Mouse (Mus musculus): Measurements from ENCODE around the gene Htr7. TPM values are rescaled to one million over a fixed set of nuclear protein-coding genes. Genes with fewer than 3 reads are reported as not detected.
A peak's percentile ranks its signal among the peaks of the same experiment; 100 is the strongest.

Gene Htr7
- polyA plus RNA-seq (2014; fragmentation: Nextera tagmentation; extraction: Ambion mirVana) = not detected in 2 replicates

DNA sequence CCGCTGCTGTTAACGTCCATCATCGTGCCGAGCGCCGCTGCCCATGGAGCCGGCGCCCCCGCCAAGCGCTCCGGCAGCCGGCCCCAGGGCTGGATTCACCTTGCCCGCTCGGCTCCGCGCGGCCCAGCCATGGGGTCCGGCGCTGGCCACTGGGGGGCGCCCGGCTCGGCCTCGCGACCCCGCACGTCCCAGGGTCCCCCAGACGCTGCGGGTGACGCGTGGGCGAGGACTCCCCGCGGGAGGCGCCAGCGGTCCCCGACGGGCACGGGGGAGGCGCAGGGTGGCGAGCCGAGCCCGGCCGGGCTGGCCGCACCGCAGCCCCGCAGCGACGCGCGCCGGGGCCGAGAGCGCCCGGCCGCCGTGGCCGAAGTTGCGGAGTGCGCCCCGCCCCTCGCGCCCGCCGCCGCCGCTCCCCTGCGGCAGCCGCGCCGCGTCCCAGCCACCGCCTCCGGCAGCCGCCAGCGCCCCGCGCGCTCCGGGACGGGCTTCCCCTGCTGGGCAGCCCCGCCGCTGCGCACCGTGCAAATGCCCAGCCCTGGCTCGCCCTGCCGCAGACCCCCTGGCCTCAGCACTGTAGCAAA, at the start of gene Htr7:
Gene Htr7 (minus strand): TSS at position 277 of the 581 bp plus-strand sequence.
- Histone ChIP-seq H3K9me3 (ENCODE audit: control insufficient read depth, low read length) (no peaks in the 10 kb centered on the region), H3K27ac (ENCODE audit: low read depth, low read length) (no peak within 1 kb of the TSS), H3K9ac (ENCODE audit: low read depth, low read length) (no peak within 1 kb of the TSS), H3K36me3 (ENCODE audit: control insufficient read depth, insufficient read depth, low read length) (no peaks in the 10 kb centered on the region), H3K4me1 (replicated peaks; ENCODE audit: control insufficient read depth, insufficient read depth, low read length) (no peaks in the 10 kb centered on the region; the same call in 1 of the 2 replicates), H3K4me2 (peak within 1 kb of the TSS; percentile 79), H3K4me3 (ENCODE audit: low read depth, low read length) (peak within 1 kb of the TSS; percentile 58), H3K27me3 (replicated peaks; ENCODE audit: control insufficient read depth, insufficient read depth, low read length) (peaks cover 48% of the 10 kb centered on the region)
- ATAC-seq (replicated peaks; ENCODE audit: low FRiP score) (peak; percentile 68), DNase-seq (ENCODE audit: low spot score) (peak; percentile 48)
- under 1% methylated on average over 74 of the region's 86 CpGs for WGBS

- DNase-seq (ENCODE audit: low spot score) = no peak
- Histone ChIP-seq H3K36me3 (ENCODE audit: control insufficient read depth, insufficient read depth, low read length) (peaks cover 5% of the 10 kb centered on the region; the same call in 1 of the 2 replicates), H3K27me3 (replicated peaks; ENCODE audit: control insufficient read depth, insufficient read depth, low read length) (no peaks in the 10 kb centered on the region), H3K4me3 (ENCODE audit: low read depth, low read length) (no peak overlapping the region), H3K27ac (ENCODE audit: low read depth, low read length) (no peak overlapping the region), H3K9ac (ENCODE audit: low read depth, low read length) (no peak overlapping the region), H3K9me3 (ENCODE audit: control insufficient read depth, low read length) (no peaks in the 10 kb centered on the region), H3K4me1 (replicated peaks; ENCODE audit: control insufficient read depth, insufficient read depth, low read length) (no peaks in the 10 kb centered on the region), H3K4me2 (no peak overlapping the region)
- WGBS = 62% methylated on average over 5 of the region's 5 CpGs
- ATAC-seq (replicated peaks; ENCODE audit: low FRiP score) = no peak
Observed at GRCm38 (mm10) chr19:36103909-36104308, 46.6 kb upstream of the Htr7 start.

DNA sequence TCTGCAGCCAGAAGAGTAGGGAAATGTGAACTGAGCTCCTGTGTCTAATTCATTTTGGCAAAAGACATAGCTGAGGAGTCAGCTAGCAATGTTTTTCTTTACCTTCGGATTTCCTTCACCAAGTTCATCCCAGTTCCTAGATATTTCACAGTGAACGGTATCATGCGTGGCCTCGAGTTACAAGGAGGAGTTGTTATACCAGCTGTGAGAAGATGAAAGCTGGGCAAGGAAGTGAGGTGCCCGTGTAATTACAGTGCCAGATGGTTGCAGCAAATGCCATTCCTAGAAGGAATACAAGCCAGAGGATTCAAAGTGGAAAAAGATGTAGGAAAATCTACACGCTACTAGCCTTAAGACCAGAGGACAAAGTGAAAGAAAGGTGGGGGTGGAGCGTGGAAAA, 41.6 kb upstream of the Htr7 start:
- H3K4me3 ChIP-seq (ENCODE audit: low read depth, low read length) = no peak overlapping the region
- ATAC-seq (replicated peaks; ENCODE audit: low FRiP score) (no peak), DNase-seq (ENCODE audit: low spot score) (no peak)
- H3K27ac ChIP-seq (ENCODE audit: low read depth, low read length) = no peak overlapping the region
- H3K36me3 ChIP-seq (ENCODE audit: control insufficient read depth, insufficient read depth, low read length) = peaks cover 12% of the 10 kb centered on the region; the same call in 1 of the 2 replicates
- 89% methylated on average over 7 of the region's 7 CpGs for WGBS
- no peaks in the 10 kb centered on the region for H3K4me1 ChIP-seq (replicated peaks; ENCODE audit: control insufficient read depth, insufficient read depth, low read length)
- no peak overlapping the region for H3K4me2 ChIP-seq
- no peaks in the 10 kb centered on the region for H3K9me3 ChIP-seq (ENCODE audit: control insufficient read depth, low read length)
- no peaks in the 10 kb centered on the region for H3K27me3 ChIP-seq (replicated peaks; ENCODE audit: control insufficient read depth, insufficient read depth, low read length)
- no peak overlapping the region for H3K9ac ChIP-seq (ENCODE audit: low read depth, low read length)

GRCm38 (mm10) chr19:36098265-36098664, 41.0 kb upstream of the Htr7 start:
- Histone ChIP-seq H3K4me3 (ENCODE audit: low read depth, low read length) (no peak overlapping the region), H3K4me1 (replicated peaks; ENCODE audit: control insufficient read depth, insufficient read depth, low read length) (no peaks in the 10 kb centered on the region), H3K9ac (ENCODE audit: low read depth, low read length) (no peak overlapping the region), H3K9me3 (ENCODE audit: control insufficient read depth, low read length) (no peaks in the 10 kb centered on the region), H3K27ac (ENCODE audit: low read depth, low read length) (no peak overlapping the region), H3K36me3 (ENCODE audit: control insufficient read depth, insufficient read depth, low read length) (peaks cover 12% of the 10 kb centered on the region; the same call in 1 of the 2 replicates), H3K4me2 (no peak overlapping the region), H3K27me3 (replicated peaks; ENCODE audit: control insufficient read depth, insufficient read depth, low read length) (no peaks in the 10 kb centered on the region)
- DNase-seq (ENCODE audit: low spot score) (no peak), ATAC-seq (replicated peaks; ENCODE audit: low FRiP score) (no peak)
- WGBS = 93% methylated on average over 1 of the region's 1 CpGs

GRCm38 (mm10) chr19:36097194-36097593, 39.9 kb upstream of the Htr7 start:
- no peak overlapping the region for H3K27ac ChIP-seq (ENCODE audit: low read depth, low read length)
- no peak overlapping the region for H3K4me2 ChIP-seq

DNA sequence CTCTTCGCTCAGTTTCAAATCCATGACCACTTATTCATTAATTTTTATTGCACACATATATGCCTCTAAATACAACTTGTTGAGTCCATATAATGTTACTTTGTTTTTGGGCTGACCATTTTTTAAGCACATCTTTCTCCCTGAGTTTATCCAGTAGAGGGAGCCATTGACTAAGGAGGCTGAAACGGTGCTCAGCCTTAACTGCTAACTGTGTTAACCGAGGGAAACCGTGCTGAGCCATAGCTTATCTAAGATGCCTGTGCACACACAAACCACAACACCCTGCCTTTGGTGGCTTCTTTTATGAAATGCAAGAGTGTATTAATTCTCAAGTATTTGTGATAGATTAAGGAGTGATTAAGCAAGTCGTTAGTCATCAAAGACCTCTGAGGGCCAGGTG, 33.5 kb upstream of the Htr7 start:
- Histone ChIP-seq H3K27ac (ENCODE audit: low read depth, low read length) (no peak overlapping the region), H3K36me3 (ENCODE audit: control insufficient read depth, insufficient read depth, low read length) (peaks cover 7% of the 10 kb centered on the region; the same call in 1 of the 2 replicates), H3K4me2 (no peak overlapping the region), H3K4me3 (ENCODE audit: low read depth, low read length) (no peak overlapping the region), H3K4me1 (replicated peaks; ENCODE audit: control insufficient read depth, insufficient read depth, low read length) (no peaks in the 10 kb centered on the region), H3K27me3 (replicated peaks; ENCODE audit: control insufficient read depth, insufficient read depth, low read length) (no peaks in the 10 kb centered on the region), H3K9me3 (ENCODE audit: control insufficient read depth, low read length) (no peaks in the 10 kb centered on the region), H3K9ac (ENCODE audit: low read depth, low read length) (no peak overlapping the region)
- ATAC-seq (replicated peaks; ENCODE audit: low FRiP score) (peak; percentile 68; the same call in 1 of the 2 replicates), DNase-seq (ENCODE audit: low spot score) (no peak)
- WGBS = 34% methylated on average over 5 of the region's 5 CpGs

More at GRCm38 (mm10) chr19:36097194-36097593, 39.9 kb upstream of the Htr7 start:
- ATAC-seq (replicated peaks; ENCODE audit: low FRiP score) = no peak
- H3K36me3 ChIP-seq (ENCODE audit: control insufficient read depth, insufficient read depth, low read length) = peaks cover 10% of the 10 kb centered on the region; the same call in 1 of the 2 replicates
- no peak for DNase-seq (ENCODE audit: low spot score)
- WGBS = 79% methylated on average over 3 of the region's 3 CpGs
- no peak overlapping the region for H3K4me3 ChIP-seq (ENCODE audit: low read depth, low read length)
- H3K4me1 ChIP-seq (replicated peaks; ENCODE audit: control insufficient read depth, insufficient read depth, low read length) = no peaks in the 10 kb centered on the region
- H3K27me3 ChIP-seq (replicated peaks; ENCODE audit: control insufficient read depth, insufficient read depth, low read length) = no peaks in the 10 kb centered on the region
- H3K9me3 ChIP-seq (ENCODE audit: control insufficient read depth, low read length) = no peaks in the 10 kb centered on the region
- no peak overlapping the region for H3K9ac ChIP-seq (ENCODE audit: low read depth, low read length)

DNA sequence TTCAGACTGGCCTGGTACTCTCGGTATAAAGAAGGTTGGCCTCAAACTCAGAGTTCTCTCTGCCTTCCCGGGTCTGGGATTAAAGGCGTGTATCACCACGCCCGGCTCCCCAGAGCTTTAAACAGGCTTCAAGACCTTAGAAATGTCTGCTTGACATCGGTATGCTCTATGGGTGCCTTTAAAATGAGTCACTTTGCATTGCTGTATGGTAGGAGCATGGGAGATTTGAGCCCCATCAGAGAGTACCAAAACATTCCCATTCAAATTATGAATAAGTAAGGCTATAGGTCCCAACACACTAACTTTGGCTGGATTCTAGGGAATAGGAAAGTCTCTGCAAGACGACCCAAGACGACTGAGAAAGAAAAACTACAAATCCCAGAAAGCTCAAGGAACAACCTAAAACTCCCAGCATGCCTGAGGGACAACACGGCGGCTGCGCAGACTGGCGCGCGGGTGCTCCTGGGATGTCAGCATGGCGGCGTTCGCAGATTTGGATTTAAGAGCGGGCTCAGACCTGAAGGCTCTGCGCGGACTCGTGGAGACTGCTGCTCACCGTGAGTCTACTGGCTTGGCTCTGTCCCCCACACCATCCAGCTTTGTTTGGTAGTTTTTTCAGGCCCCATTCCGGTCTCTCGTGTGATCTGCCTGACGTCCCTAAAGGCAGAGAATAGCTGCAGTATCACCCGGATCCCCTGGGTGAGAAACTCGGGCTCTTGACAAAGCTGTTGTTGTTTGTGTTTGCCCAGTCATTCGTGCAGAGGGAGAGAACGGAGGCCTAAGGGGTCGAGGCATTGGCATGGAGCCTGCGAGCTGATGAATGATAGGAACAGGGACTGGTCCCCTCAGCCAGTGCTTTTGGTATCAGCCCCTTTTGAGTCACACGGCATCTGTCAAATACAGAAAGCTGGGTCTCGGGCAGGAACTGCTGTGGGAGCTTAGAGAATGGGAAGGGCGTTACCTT, 26.2 kb upstream of the Htr7 start, which contains the start of gene Rpp30:
Gene Rpp30 (plus strand): TSS at position 455 of the 964 bp plus-strand sequence.
- Histone ChIP-seq H3K9me3 (ENCODE audit: control insufficient read depth, low read length) (no peaks in the 10 kb centered on the region), H3K9ac (ENCODE audit: low read depth, low read length) (peak within 1 kb of the TSS; percentile 85), H3K27ac (ENCODE audit: low read depth, low read length) (peak within 1 kb of the TSS; percentile 35; the same call in 1 of the 2 replicates), H3K4me2 (peak within 1 kb of the TSS; percentile 85), H3K4me1 (replicated peaks; ENCODE audit: control insufficient read depth, insufficient read depth, low read length) (peaks cover 6% of the 10 kb centered on the region), H3K27me3 (replicated peaks; ENCODE audit: control insufficient read depth, insufficient read depth, low read length) (no peaks in the 10 kb centered on the region), H3K4me3 (ENCODE audit: low read depth, low read length) (peak within 1 kb of the TSS; percentile 90), H3K36me3 (ENCODE audit: control insufficient read depth, insufficient read depth, low read length) (no peaks in the 10 kb centered on the region; the same call in 1 of the 2 replicates)
- WGBS = 2% methylated on average over 34 of the region's 34 CpGs
- ATAC-seq (replicated peaks; ENCODE audit: low FRiP score) (peak; percentile 93), DNase-seq (ENCODE audit: low spot score) (peak; percentile 80)

- no peak for DNase-seq (ENCODE audit: low spot score)
- Histone ChIP-seq H3K9me3 (ENCODE audit: control insufficient read depth, low read length) (no peaks in the 10 kb centered on the region), H3K4me1 (replicated peaks; ENCODE audit: control insufficient read depth, insufficient read depth, low read length) (peaks cover 6% of the 10 kb centered on the region), H3K27ac (ENCODE audit: low read depth, low read length) (0 out of 2 replicates have a peak overlapping the region, but pooled peaks have one; percentile 35), H3K4me2 (peak overlapping the region; percentile 85), H3K9ac (ENCODE audit: low read depth, low read length) (peak overlapping the region; percentile 57; the same call in 1 of the 2 replicates), H3K4me3 (ENCODE audit: low read depth, low read length) (peak overlapping the region; percentile 90), H3K36me3 (ENCODE audit: control insufficient read depth, insufficient read depth, low read length) (no peaks in the 10 kb centered on the region), H3K27me3 (replicated peaks; ENCODE audit: control insufficient read depth, insufficient read depth, low read length) (no peaks in the 10 kb centered on the region)
- peak; percentile 68 for ATAC-seq (replicated peaks; ENCODE audit: low FRiP score)
- 49% methylated on average over 7 of the region's 7 CpGs for WGBS
Observed at GRCm38 (mm10) chr19:36082606-36083261, 25.4 kb upstream of the Htr7 start.
